Mouse (Mus musculus) kidney, postnatal 25 days (tissue): ENCODE measurements at regions not wholly inside any gene's neighbourhood (a gene's known extent, or its start where the extent isn't known, plus 50 kb on each side); places are given as distances from the start of the nearest gene placed in this dataset.

Experiments
- DNase-seq, 2 experiments: peaks; one replicate each; pipeline ENCODE4 v3.0.0; 2021; ENCODE audit warnings: mixed read lengths in 2 of 2

DNA sequence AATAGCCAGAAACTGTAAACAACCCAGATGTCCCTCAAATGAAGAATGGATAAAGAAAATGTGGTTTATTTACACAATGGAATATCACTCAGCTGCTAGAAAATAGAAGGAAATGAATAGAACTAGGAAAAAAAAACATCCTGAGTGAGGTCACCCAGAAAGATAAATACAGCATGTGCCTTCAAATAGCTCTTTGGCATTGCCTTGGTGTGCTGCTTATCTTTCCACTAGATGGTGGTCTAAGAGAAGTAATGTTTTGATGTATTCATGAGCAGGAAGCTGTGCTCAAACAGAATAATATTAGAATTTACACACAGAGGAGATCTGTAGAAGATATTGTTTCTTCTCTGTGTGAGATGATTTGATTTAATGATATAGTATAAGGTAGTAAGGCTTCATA lies 78.8 kb downstream of the Zfp619 start:
- no peak for DNase-seq

DNA sequence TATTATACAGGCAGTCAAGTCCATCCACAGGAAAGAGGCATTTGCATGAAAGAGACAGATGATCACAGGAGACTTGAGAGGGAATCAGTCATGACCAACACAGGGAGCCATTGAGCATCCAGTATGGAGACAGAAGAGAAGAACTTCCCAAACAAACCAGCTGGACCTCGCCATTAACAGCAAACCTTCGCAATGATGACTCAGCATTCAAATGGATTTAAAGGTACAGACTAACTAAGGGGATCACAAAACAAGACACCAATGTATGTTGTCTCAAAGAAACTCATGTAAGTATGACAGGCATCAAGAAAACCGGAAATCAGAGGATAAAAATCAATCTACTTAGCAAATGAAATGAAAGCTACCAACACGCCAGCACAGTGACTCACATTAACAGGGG lies 96.2 kb downstream of the Zfp619 start:
- DNase-seq = no peak

DNA sequence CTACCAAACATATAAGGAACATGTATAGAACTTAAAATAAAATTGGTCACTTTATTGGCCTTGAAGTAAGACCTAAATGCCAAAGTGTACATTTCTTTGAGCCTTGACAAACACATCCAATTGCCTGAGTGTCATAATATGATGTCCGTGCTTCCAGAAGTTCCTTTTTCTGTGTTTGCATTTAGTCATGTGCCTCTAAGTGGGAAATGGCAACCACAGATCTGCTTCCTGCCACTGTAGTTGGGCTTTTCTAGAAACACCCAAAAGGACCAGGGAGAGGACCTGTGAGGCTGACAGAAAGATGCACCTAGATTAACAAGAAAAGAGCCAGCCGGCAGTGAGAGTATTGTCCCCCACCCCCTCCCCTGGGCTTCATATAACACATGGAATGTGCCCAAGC lies 97.5 kb downstream of the Zfp619 start:
- DNase-seq = no peak

DNA sequence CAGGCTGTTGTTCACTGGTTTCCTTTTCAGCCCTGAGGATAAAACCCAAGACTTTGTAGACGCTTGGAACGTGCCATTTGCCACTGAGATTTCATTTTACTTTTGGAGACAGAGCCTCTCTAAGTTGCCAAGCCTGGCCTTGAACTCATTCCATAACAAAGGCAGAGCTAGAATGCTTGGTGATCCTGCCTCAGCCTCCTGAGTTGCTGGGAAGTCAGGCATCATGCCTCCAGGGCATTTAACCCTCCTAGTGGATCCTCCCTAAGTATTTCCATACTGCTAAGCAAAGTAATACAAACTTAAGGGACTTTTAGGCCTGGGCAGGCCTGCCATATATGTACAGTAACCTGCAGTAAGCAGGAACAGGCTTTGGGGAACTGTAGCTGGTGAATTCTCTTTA lies 104.2 kb downstream of the Zfp619 start:
- DNase-seq = no peak

DNA sequence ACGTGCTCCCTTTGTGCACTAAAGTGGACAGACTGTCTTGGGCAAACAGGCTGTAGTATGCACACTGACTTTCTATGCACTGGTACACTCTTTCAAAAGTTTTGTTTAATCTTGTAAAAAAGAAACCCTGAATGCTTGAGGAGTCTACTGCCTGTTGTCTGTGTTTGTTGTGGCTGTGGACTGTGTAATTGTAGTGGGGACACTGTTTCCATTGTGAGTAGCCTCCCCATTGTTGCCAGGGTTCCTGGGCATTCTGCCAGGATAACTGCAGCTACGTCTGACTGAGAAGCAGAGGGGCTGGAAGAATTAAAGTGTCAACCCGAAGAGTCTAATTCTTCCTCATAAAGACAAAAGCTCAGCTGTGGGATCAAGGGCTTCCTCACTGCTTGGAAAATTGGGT lies 115.3 kb downstream of the Zfp619 start:
- DNase-seq = no peak

DNA sequence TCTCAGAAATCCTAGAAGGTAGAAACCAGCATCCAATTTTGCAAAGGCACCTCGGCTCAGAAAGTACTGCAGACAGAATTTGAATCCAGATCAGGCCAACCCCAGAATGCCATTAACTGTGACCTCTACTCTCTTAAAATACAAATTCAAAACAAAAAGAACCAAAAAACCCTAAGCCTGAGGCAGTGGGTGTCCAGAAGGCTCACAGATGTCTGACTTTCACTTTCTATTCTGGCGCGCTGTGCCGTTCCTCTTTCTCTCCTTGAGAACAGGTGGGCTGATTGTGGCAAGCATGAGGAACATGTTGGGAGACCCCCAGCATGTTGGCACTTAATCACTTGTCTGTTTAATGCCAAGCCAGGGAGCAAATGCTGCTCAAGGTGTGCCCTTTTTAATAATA lies 124.8 kb downstream of the Zfp619 start:
- DNase-seq = no peak

DNA sequence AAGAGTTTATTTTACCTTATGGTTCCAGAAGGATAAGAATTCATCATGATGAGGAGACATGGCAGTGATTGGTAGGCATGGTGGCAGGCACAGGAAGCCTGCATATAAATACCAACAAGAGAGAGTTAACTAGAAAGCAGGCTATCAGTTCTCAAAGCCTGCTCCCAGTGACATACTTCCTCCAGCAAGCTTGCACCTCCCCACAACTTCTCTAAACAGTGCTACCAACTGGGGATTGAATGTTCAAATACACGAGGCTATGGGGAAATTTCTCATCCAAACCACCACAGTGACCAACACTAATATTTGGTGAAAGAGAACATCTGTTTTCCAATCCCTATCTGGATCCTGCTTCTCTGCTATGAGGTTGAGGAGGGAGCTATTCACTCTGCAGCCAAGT lies 125.8 kb downstream of the Zfp619 start:
- DNase-seq = no peak

DNA sequence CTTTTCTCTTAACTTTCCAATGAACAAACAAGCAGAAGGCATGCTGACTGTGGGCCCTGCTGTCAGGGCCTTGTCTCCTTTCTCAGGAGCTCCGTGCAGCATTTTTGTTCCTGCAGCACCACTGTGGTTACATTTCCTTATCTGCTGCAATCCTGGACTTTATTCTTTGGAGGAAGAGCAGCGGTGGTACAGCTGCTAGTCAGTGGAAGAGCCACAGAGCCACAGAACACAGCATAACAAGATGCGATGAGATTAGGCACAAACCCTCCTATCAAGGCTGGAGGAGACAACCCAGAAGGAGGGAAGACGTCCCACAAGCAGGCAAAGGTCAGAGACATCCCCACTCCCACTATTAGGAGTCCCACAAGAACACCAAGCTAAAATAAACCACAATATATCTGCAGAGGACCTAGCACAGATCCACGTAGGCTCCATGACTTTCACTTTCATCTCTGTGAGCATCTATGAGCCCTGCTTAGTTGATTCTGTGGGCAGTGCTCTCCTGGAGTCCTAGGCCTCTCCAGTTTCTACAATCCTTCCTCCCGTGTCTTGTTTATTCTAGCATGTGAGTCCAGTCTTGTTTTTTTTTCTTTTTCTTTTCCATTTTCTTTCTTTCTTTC lies 133.0 kb downstream of the Zfp619 start:
- no peak for DNase-seq

DNA sequence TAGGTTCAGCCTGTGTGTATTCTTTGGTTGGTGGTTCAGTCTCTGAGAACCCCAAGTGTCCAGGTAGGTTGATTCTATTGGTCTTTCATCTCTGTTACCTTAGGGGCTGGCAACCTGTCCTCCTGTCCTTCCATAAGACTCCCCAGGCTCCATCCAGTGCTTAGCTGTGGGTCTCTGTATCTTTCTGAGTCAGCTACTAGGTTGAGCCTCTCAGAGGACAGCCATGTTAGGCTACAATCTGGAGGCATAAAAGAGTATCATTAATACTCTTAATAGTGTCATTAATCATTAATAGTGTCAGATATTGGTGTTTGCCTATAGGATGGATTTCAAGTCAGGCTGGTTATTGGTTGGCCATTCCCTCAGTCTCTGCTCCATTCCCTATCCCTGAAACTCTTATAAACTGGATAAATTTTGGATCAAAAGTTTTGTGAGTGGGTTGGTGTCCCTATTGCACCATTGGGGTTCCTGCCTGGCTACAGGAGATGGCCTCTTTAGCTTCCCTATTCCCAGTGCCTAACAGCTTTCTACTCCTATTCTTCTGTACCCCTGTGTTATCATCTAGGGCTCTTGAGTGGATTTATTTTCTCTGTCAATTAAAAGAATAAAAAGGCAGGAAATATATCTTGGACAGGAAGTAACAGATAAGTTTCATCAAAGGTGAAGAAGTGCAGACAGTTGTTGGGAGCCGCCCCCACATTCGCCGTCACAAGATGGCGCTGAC lies 137.2 kb downstream of the Zfp619 start:
- no peak for DNase-seq

DNA sequence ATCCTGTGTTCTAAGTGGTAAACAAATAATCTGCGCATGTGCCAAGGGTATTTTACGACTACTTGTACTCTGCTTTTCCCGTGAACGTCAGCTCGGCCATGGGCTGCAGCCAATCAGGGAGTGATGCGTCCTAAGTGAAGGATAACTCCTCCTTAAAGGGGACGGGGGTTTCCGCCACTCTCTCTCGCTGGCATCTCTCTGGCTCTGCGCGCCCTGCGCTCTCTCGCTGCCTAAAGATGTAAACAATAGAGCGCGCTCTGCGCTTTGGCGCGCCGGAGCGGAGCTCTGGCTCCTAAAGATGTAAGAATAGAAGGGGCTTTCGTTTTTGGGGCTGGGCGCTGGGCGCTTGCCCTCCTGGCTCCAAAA lies 137.7 kb downstream of the Zfp619 start:
- DNase-seq = peak; percentile 14 to 42

DNA sequence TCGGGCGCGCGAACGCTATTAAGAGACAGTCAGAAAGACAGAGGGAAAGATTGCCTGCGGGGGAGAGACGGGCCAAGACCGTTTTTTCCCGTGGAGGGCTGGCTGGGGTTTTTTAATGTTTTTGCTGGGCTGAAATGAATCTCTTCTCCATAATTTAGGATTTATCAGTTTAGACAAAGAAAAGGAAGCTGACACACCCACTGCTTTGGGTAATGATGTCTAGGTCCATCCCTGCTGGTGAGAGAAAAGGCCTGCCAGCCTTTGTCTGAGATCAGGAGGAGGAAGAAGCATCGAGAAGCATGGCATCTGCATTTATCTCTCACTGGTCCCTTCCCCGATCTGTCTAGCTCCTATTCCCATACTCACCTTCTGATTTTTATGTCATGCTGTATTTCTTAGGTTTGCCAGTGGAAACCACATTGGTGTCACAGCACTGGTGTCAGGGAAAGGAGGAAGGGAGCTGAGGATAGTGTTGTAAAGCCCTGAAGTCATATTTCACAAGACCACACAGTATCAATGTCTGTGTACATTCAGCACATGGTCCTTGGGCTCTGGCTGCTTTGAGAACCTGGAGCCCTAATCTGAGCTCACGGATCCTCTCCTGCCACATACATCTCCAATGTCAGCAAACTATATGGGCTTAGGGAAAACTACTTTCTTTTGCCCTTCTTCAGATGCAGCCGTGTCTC lies 138.3 kb downstream of the Zfp619 start:
- no peak for DNase-seq

DNA sequence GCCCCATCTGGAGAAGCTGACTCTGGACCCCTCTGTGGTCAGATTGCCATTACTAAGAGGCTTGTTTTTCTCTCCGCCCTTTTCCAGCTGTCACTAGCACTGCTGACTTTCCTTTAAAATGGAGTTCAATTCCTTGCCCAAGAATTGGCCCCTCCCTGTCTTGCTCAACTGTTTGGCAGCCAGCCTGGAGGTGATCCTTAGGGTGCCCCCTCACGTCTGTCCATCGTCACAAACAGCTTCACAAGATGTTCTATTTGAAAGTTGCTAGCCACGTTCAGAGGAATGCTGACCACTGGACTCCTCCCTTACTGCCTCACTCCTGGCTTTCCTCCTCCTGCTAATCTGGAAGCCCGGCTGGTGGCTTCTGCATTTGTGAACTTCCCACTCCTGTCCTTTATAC lies 142.0 kb downstream of the Zfp619 start:
- DNase-seq = no peak

DNA sequence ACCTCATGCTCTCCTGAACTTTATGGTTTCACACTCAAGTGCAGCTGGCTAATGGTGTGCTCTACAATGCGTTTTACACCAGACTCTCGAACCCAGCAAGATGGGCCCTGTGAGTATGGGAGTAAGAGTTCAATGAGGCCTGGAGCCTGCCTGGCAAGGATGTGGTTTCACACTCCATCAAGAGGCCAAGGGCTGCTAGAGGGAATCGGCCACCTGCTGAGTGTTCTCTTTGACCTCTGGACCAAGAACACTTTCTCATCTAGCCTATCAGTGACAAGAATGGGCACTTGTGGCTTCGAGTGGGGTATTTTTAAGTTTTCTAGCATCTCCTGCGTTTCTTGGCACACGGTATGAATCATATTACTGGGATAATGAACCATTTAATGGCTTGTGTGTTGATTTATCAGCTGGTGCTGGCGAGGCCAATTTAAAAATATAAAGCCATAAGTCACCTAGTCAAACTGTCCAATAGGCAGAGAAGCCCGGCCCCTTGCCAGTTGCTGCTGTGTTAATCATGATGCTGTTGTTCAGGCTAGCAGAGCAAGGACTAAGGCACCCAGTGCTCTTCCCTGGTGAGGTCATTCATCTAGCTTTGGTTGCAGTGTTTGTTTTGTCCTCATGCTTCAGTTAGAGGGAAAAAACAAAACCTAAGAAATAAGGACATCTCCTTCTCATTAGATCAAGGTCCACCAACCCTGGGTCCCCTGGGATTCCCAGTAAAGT lies 157.7 kb downstream of the Zfp619 start:
- DNase-seq = peak in 1 of 2 experiments; percentile 19

DNA sequence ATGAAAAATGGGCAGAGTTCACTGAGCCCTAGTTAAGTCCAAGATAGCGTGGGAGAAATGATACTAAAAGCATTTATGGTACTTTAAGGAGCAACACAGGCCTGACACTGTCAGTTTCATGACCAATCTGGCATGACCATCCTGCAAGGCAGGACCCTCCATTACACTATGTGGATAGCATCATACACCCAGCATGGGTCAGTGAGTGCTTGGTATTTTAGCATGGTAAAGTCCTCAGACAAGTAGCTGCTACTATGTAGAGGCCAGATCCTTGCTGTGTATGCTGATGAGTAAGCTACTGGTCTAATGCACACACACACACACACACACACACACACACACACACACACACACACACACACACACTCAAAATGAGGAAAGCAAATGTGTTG lies 158.3 kb downstream of the Zfp619 start:
- no peak for DNase-seq

DNA sequence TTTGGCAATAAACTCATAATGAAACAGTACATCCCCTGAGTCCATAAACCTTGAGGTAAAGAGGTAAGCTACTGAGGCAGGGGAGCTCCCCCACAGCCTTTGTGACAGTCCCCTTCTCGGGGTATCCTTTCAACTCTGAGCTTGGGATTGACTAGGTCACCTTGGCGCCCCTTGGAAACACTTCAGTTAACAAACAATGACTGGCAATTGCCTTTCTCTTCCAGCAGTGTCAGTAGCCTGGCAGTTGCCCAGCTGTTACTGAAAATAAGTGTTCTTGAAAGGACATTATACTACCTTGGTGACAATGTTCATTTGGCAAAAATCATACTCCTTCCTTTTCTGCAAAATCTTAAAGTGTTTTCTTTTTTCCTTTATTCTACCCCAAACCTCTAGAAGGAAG lies 162.8 kb downstream of the Zfp619 start:
- DNase-seq = no peak

DNA sequence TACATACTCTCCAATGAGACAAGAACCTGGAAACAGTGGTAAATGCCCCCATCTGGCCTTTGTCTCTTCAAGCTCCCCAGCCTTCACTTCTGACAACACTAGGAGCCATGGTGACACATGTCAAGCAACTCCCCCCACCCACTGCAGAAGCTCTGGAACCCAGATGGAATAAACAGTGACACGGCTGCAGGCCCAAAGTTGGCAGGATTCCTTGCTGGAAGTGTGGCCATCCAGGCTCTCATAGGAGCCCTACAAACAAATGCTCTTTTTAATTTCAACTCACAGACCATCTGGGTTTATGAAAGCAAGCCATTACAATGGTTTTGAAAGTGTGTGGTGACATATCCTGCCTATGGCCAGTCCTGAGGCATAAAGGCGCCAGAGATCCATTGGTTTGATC lies 179.0 kb downstream of the Zfp619 start:
- no peak for DNase-seq

DNA sequence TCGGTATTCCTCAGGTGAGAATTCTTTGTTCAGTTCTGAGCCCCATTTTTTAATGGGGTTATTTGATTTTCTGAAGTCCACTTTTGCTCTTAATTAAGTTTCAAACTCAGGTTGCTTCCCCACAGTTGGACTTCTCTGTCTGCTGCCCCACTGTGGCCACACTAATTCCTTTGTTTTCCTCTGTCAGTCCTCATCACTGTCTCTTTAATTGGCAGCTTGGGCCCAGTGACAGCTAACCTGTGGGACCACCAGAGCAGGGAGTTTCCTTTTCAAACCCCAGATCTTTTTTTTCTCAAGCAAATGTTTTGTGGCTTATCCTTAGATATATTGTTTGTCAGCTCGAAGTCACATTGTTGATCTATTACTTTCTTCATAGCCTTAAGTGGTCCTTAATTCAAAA lies 183.9 kb downstream of the Zfp619 start:
- DNase-seq = no peak

DNA sequence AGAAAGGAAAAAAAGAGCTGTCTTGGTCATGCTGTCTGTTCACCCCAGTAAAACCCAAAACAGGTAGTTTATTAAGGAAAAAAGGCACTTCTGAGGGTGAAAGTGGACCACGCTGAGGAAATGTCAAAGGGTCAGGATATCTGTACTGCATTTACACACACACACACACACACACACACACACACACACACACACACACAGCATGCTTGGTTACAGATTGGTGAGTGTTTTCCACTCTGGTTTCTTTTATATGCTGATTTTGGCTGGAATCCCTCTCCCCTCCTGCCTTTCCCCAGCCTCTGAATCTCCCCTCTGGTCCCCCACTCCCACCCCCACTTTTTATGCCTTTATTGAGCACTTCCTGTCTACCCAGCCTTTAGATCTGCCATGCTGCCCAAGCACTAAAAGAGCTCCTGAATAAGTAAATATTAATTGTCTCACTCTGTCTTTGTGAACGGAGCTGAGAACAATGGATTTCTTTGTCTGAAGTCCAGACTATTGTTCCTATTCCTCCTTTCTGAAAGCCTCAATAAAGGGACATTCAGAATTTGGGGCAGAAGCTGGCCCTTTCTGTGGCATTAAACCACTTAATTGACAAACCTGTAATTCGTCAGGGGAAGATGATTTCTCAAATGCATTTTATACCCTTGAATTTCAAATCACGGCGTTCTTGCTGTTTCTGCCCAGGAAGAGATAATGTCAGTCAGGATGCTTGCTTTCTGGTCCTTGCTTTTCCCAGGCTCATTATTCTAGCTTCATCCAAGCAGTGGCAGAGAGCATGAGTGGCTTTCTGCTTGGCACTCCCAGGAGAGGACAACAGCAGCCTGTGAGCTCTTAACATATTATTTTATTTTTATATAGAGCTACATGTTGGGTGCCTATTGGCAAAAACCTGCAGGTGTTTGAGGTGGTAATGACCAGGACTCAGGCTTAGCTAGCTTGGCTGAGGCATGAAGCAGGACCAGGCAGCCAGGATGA lies 187.8 kb downstream of the Zfp619 start:
- no peak for DNase-seq

DNA sequence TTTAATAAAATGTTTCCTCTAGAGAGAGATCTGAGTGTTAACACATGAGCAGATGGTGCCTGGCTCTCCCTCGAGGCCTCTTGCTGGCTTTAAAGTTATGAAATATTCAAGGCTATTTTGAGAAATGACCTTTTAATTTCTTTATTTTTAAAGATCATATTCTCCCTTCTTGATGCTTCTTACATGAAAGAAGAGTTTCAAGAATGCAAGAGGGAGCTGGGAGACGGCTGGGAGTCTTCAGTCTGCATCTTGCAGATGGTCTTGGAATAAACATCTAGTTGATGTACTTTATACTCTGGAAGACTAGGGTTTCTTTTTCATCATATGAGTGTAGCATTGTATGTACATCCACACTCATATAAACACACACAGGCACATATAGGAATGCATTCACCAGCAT lies 189.0 kb downstream of the Zfp619 start:
- DNase-seq = no peak

DNA sequence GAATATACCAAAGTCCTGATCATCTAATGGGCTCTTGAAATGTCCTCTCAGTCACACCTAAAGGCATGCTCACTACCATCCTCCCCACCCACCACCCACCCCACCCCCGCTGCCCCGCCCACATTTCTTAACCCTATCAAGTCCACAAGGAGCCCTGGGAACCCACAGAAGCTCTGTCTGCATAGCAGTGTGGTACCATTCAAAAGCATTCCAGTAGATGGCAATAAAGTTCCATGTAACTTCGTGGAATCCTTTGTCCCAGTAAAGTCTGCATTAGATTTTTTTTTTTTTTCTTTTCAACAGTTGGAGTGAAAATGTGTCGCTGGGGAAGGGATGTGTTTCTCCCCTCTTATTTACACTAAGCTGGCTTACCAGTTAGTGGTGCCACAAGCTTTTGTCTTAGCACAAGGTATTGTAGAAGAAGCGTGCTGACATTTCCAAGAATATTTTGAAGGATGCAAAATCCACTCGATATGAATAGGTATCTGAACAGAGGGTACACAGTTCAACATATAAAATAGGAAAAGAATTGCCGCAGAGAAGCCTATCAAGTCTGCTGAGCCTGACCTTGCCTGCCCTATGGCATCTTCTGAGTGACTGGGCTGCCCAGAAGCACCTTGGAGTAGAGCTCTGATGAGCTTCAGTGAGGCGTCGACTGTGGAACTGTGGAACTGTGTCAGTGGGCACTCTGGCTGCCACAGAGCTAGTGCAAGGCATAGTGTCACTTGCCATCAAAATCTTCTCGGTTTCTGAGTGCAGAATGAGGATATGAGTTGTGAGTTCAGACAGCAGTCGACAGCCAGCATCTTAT lies 199.0 kb downstream of the Zfp619 start:
- DNase-seq = peak in 1 of 2 experiments; percentile 11

DNA sequence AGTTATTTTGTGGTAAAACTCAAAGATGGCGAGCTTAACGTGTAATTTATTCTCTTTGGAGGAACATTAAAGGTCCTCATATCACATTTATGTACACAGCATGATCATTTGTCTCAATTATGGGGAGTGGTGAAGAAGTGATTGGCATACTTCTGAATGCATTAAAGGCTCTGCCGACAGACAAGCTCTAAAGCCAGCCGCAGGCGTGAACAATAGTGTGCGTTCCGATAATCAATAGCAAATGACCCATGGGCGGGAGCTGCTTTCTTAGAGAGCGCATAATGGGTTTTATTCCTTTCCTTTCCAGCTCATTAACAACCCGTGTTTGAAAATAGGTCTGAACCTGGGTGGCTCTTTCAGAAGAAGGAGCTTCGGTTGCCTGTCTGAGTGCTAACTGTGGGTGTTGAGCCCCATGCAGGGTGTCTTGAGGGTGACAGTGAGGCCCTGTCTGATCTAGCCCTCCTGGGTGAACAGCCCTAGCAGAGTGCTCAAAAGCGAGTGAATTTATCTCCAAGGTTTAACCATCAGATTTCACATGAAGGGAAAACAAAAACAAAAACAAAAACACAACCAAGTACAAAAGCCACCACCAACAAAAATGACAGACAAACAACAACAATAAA lies 210.5 kb downstream of the Zfp619 start:
- DNase-seq = no peak
